Mouse (Mus musculus): ENCODE data around the gene A4galt. TPM values are rescaled to one million over a fixed set of nuclear protein-coding genes. Genes with fewer than 3 reads are reported as not detected.

Gene A4galt
- polyA plus RNA-seq, 1 experiment: 28.4 TPM

- Histone ChIP-seq H3K4me2 (ENCODE audit: low read depth) (no peak overlapping the region), H3K4me3 (no peak overlapping the region)
- TF ChIP-seq POLR2A (IDR thresholded peaks at IDR 0.05; ENCODE audit: insufficient read length, low read depth): no peak
- no peak for TF ChIP-seq MAX (IDR thresholded peaks at IDR 0.05; ENCODE audit: low read depth)
- TF ChIP-seq REST (IDR thresholded peaks at IDR 0.05; ENCODE audit: insufficient read depth, insufficient read length): no peak
- TF ChIP-seq POLR2AphosphoS2 (IDR thresholded peaks at IDR 0.05; ENCODE audit: insufficient read length, low read depth): no peak
- no peak for TF ChIP-seq TCF12 (IDR thresholded peaks at IDR 0.05; ENCODE audit: insufficient read depth, poor library complexity, severe bottlenecking)
- TF ChIP-seq MYOG (IDR thresholded peaks at IDR 0.05; ENCODE audit: control insufficient read depth in 1 of 3, insufficient read depth in 1 of 3, insufficient read length in 2 of 3, low read depth in 2 of 3): no peak
- no peak for TF ChIP-seq TCF3 (IDR thresholded peaks at IDR 0.05; ENCODE audit: insufficient read length, low read depth)
- no peak for TF ChIP-seq E2F4 (IDR thresholded peaks at IDR 0.05; ENCODE audit: insufficient read depth)
Measured at GRCm38 (mm10) chr15:83204731-83205451, 46.7 kb downstream of the A4galt start.

GRCm38 (mm10) chr15:83202412-83202811 lies 49.2 kb downstream of the A4galt start:
- no peaks in the 10 kb centered on the region for H3K27me3 ChIP-seq (ENCODE audit: control insufficient read depth, insufficient read depth, insufficient read length)
- H3K4me2 ChIP-seq (ENCODE audit: low read depth): no peak overlapping the region
- no peak overlapping the region for H3K4me3 ChIP-seq
- no peak overlapping the region for H3ac ChIP-seq (ENCODE audit: control insufficient read depth, insufficient read length)
- no peaks in the 10 kb centered on the region for H3K79me2 ChIP-seq (ENCODE audit: control insufficient read depth, insufficient read depth)
- H3K36me3 ChIP-seq (ENCODE audit: control insufficient read depth, insufficient read depth): no peaks in the 10 kb centered on the region
- TF ChIP-seq TCF12 (IDR thresholded peaks at IDR 0.05; ENCODE audit: insufficient read depth, poor library complexity, severe bottlenecking) (no peak), MYOG (IDR thresholded peaks at IDR 0.05; ENCODE audit: control insufficient read depth in 1 of 3, insufficient read depth in 1 of 3, insufficient read length in 2 of 3, low read depth in 2 of 3) (no peak), MAX (IDR thresholded peaks at IDR 0.05; ENCODE audit: low read depth) (no peak), SRF (IDR thresholded peaks at IDR 0.05; ENCODE audit: control insufficient read depth, insufficient read length, low read depth) (no peak), POLR2AphosphoS2 (IDR thresholded peaks at IDR 0.05; ENCODE audit: insufficient read length, low read depth) (no peak), POLR2A (IDR thresholded peaks at IDR 0.05; ENCODE audit: insufficient read length, low read depth) (no peak), MYOD1 (IDR thresholded peaks at IDR 0.05; ENCODE audit: control insufficient read depth in 1 of 3, insufficient read length in 2 of 3, low read depth in 2 of 3) (no peak), REST (IDR thresholded peaks at IDR 0.05; ENCODE audit: insufficient read depth, insufficient read length) (no peak), CEBPB (IDR thresholded peaks at IDR 0.05; ENCODE audit: insufficient read depth, poor library complexity, severe bottlenecking) (no peak), E2F4 (IDR thresholded peaks at IDR 0.05; ENCODE audit: insufficient read depth) (no peak), TCF3 (IDR thresholded peaks at IDR 0.05; ENCODE audit: insufficient read length, low read depth) (no peak), USF1 (IDR thresholded peaks at IDR 0.05; ENCODE audit: low read depth) (no peak)

More at GRCm38 (mm10) chr15:83204731-83205451, 46.7 kb downstream of the A4galt start:
- Histone ChIP-seq H3K27me3 (ENCODE audit: control insufficient read depth, insufficient read depth, insufficient read length) (no peaks in the 10 kb centered on the region), H3K79me2 (ENCODE audit: control insufficient read depth, insufficient read depth) (no peaks in the 10 kb centered on the region), H3ac (ENCODE audit: control insufficient read depth, insufficient read length) (no peak overlapping the region), H3K36me3 (ENCODE audit: control insufficient read depth, insufficient read depth) (no peaks in the 10 kb centered on the region)

DNA sequence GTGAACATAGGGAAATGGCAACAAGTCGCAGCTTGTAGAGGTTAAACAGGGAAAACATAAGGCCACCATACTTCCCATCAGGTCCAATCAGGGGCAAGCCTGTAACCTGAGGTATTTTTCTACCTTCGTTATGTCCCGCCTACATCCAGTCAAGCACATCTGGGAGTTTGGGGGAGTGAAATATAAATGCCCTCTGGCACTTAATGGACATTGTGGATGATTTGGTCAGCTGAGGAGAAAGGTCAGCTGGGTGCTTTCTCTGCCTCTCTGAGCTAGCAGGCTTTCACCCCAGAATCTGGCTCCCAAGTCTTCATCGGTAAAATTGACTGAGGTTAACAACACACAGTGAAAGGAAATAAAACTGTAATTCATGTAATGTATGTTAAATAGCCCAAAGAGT lies 58.2 kb downstream of the A4galt start:
- Histone ChIP-seq H3K4me3 (no peak overlapping the region), H3ac (ENCODE audit: control insufficient read depth, insufficient read length) (no peak overlapping the region), H3K36me3 (ENCODE audit: control insufficient read depth, insufficient read depth) (no peaks in the 10 kb centered on the region), H3K27me3 (ENCODE audit: control insufficient read depth, insufficient read depth, insufficient read length) (no peaks in the 10 kb centered on the region), H3K4me2 (ENCODE audit: low read depth) (no peak overlapping the region), H3K79me2 (ENCODE audit: control insufficient read depth, insufficient read depth) (no peaks in the 10 kb centered on the region)
- TF ChIP-seq POLR2AphosphoS2 (IDR thresholded peaks at IDR 0.05; ENCODE audit: insufficient read length, low read depth): no peak
- TF ChIP-seq MAX (IDR thresholded peaks at IDR 0.05; ENCODE audit: low read depth): no peak
- no peak for TF ChIP-seq SRF (IDR thresholded peaks at IDR 0.05; ENCODE audit: control insufficient read depth, insufficient read length, low read depth)
- TF ChIP-seq TCF12 (IDR thresholded peaks at IDR 0.05; ENCODE audit: insufficient read depth, poor library complexity, severe bottlenecking): no peak
- TF ChIP-seq REST (IDR thresholded peaks at IDR 0.05; ENCODE audit: insufficient read depth, insufficient read length): no peak
- no peak for TF ChIP-seq CEBPB (IDR thresholded peaks at IDR 0.05; ENCODE audit: insufficient read depth, poor library complexity, severe bottlenecking)
- TF ChIP-seq E2F4 (IDR thresholded peaks at IDR 0.05; ENCODE audit: insufficient read depth): no peak
- no peak for TF ChIP-seq POLR2A (IDR thresholded peaks at IDR 0.05; ENCODE audit: insufficient read length, low read depth)
- TF ChIP-seq MYOD1 (IDR thresholded peaks at IDR 0.05; ENCODE audit: control insufficient read depth in 1 of 3, insufficient read length in 2 of 3, low read depth in 2 of 3): no peak
- no peak for TF ChIP-seq USF1 (IDR thresholded peaks at IDR 0.05; ENCODE audit: low read depth)
- TF ChIP-seq MYOG (IDR thresholded peaks at IDR 0.05; ENCODE audit: control insufficient read depth in 1 of 3, insufficient read depth in 1 of 3, insufficient read length in 2 of 3, low read depth in 2 of 3): no peak
- no peak for TF ChIP-seq TCF3 (IDR thresholded peaks at IDR 0.05; ENCODE audit: insufficient read length, low read depth)

DNA sequence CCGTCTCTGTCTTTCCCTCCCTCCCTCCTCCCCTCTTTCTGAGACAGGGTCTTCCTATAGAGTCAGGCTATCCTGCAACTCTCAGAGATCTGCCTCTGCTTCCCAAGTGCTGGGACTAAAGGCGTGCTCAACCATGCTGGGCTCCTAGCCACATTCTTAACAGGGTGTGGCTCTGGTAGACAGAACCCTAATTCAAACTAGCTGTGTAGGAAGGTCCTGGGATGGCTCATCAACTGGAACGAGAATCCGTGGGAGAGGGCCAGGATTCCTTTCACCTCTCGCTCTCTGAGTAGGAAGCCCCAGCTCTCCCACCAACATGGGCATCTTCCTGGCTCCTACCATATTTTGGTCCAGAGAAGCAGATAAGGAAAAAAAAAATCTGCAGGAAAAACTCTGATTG lies 69.2 kb downstream of the A4galt start:
- H3ac ChIP-seq (ENCODE audit: control insufficient read depth, insufficient read length): no peak overlapping the region

More for the DNA sequence above, 69.2 kb downstream of the A4galt start:
- Histone ChIP-seq H3K4me2 (ENCODE audit: low read depth) (peak overlapping the region; percentile 57), H3K4me3 (no peak overlapping the region), H3K79me2 (ENCODE audit: control insufficient read depth, insufficient read depth) (no peaks in the 10 kb centered on the region), H3K36me3 (ENCODE audit: control insufficient read depth, insufficient read depth) (no peaks in the 10 kb centered on the region), H3K27me3 (ENCODE audit: control insufficient read depth, insufficient read depth, insufficient read length) (no peaks in the 10 kb centered on the region)
- TF ChIP-seq POLR2AphosphoS2 (IDR thresholded peaks at IDR 0.05; ENCODE audit: insufficient read length, low read depth) (no peak), POLR2A (IDR thresholded peaks at IDR 0.05; ENCODE audit: insufficient read length, low read depth) (no peak), SRF (IDR thresholded peaks at IDR 0.05; ENCODE audit: control insufficient read depth, insufficient read length, low read depth) (no peak), USF1 (IDR thresholded peaks at IDR 0.05; ENCODE audit: low read depth) (no peak), REST (IDR thresholded peaks at IDR 0.05; ENCODE audit: insufficient read depth, insufficient read length) (no peak), MYOD1 (IDR thresholded peaks at IDR 0.05; ENCODE audit: control insufficient read depth in 1 of 3, insufficient read length in 2 of 3, low read depth in 2 of 3) (no peak), MAX (IDR thresholded peaks at IDR 0.05; ENCODE audit: low read depth) (no peak)

All from myocyte (in vitro differentiated cells).